Mouse (Mus musculus): ENCODE data around the gene Hapln1. TPM values are rescaled to one million over a fixed set of nuclear protein-coding genes. Genes with fewer than 3 reads are reported as not detected.

The Hapln1 gene
- polyA plus RNA-seq (2012; ENCODE audit: low replicate concordance): 0.02 TPM in 1 of 2 replicates, not detected in the other

GRCm38 (mm10) chr13:89539205-89539886, at the start of gene Hapln1:
Gene Hapln1 (plus strand): TSS chr13:89539796.

Other genes with a start within 250 kb of the Hapln1 start
- gene Vcan, start 202.7 kb downstream of the Hapln1 start, polyA plus RNA-seq (2012; ENCODE audit: low replicate concordance): not detected in 2 replicates

Measured in leukemia stem cell, adult 10-12 weeks (primary cell).